Mouse (Mus musculus): Measurements from ENCODE around the gene Ptrhd1.

DNA sequence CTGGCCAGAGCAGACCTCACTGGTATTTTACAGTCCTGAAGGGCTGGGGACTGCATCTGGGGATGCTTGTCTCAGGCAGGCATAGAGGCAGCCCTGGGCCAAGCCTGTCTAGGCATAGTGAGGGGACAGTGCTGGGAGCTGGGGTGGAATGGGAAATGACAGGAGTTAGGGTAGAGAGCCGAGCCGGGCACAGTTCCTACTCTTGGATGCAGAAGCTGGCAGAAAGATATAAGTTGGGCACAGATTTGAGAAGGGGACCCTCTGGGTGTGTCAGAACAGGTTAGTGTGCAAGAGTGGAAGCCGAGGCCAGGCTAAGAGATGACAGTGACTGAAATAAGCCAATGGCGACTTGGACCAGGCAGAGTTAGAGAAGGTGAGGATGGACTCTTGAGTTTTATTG, 31.6 kb upstream of the Ptrhd1 start:
- no peak for TF ChIP-seq EP300 (optimal IDR thresholded peaks at IDR 0.05)
- TF ChIP-seq CTCF (IDR thresholded peaks at IDR 0.05; ENCODE audit: low read depth) = no peak
